Mouse (Mus musculus) heart, adult 9 months (tissue): Measurements from ENCODE around the gene Zfp386.

Experiments
- DNase-seq, 2 experiments: peaks; one replicate each; pipeline ENCODE4 v3.0.0; 2022; ENCODE audit warnings: low spot score in 2 of 2

Gene Zfp386

DNA sequence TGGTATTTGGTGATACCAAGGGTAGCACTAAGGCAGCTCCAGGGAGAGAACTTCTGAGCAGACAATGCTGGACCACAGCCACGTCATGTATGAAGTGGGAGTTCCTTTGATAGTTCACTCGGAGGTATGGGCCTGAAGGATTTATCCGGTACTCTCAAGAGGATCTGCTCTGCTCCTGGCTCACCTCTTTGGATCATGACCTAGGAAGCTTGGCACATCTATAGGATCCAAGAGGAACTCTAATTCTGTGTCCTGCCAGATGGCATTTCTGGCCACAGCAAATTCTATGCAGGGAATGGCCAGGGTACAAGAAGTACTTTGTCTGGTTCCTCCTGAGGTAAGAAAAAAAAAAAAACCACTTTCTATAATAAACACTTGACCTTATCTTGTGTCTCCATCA, 42.3 kb downstream of the Zfp386 start:
- DNase-seq: no peak

DNA sequence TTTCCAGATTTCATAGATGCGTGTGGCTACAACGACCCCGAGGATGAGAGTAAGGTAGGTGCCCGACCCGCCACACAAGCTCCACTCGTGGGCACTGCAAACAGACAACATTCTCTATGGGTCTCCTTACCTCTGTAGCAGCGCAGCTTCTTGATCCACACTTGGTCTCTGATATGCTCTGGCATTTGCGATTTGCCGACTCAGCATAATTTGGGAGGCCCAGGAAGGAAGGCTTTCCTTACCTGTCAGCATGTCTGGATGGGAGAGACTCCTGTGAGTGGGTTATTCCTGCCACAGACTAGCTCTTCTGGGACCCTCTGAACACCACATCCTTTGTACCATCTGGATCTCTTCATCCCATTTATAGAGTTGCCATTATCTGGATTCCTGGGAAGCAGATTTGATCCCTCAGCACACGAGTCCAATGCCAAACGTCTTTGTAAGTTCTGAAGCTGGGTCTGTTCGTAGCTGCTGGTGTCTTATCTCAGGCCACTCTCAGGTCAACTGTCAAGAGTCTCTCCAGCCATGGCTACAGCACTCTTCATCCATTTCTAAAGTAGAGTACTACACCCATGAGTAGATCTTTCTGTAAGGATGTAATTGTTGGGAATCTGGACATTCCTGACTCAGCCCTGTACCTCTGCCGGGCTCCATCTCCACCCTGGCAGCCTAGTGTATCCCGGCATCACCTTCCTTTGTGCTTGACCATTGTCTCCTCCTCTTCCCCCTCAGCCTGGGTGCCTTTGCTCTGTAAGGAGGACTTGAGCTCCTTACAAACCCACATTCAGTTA, 47.4 kb downstream of the Zfp386 start:
- no peak for DNase-seq

DNA sequence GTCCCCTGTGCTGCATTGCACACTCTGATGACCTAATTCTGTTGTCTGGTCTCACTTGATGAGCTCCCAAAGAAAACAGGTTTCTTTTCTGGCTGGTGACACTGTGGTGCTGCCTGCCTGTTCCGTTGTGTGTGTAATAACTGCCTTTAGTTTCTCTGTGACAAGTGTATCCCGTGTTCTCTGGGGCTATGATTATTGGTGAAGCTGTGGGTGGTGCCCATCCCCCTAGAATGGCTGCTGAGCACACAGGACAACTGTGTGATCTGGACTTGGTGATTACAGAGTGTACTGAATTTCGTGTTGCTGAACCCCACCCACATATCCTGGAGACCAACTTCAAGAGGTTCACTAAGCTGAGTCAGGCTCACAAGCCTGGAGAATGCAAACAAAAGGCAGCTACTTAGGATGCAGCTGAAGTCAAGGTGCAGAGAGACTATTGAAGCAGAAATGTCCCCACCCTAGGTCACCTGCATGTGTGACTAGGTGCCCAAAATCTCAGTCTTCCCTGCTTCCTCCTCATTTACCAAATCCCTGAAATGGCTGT, 48.9 kb downstream of the Zfp386 start:
- no peak for DNase-seq

DNA sequence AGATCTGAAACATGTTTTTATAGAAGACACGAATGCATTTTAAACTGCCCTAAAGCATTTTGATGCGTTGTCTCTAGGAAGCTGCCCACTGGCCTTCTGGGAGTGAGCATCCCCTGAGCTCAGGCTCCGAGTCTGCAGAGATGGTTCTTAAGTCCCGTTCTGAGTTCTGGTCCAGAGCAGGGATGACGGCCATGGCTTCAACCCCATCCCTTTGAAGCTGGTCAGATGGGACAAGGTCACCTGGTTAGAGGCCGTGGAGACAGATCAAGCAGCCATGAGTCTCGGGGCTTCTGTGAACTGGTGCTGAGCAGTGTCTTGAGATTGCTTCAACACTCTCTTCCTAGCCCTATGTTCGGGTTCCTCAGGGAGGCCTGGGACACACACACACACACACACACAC, 49.6 kb downstream of the Zfp386 start:
- no peak for DNase-seq

DNA sequence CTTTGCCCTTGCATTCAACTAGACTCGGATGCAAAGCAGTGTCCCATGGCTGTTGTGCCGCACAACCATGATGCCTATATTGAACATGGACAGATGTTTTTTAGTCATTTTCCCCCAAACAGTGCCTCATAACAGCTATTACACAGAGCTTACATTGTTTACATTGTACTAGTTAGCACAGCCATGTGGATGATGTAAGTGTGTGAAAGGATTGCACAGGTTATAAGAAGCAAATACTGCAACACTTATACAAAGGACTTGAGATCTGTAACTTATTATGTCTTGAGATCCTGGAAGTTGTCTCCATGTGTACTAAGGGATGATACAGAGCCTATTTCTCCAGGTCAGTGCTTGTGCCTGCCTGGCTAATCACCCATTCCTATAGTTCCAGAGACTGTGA, 54.4 kb downstream of the Zfp386 start:
- no peak for DNase-seq

DNA sequence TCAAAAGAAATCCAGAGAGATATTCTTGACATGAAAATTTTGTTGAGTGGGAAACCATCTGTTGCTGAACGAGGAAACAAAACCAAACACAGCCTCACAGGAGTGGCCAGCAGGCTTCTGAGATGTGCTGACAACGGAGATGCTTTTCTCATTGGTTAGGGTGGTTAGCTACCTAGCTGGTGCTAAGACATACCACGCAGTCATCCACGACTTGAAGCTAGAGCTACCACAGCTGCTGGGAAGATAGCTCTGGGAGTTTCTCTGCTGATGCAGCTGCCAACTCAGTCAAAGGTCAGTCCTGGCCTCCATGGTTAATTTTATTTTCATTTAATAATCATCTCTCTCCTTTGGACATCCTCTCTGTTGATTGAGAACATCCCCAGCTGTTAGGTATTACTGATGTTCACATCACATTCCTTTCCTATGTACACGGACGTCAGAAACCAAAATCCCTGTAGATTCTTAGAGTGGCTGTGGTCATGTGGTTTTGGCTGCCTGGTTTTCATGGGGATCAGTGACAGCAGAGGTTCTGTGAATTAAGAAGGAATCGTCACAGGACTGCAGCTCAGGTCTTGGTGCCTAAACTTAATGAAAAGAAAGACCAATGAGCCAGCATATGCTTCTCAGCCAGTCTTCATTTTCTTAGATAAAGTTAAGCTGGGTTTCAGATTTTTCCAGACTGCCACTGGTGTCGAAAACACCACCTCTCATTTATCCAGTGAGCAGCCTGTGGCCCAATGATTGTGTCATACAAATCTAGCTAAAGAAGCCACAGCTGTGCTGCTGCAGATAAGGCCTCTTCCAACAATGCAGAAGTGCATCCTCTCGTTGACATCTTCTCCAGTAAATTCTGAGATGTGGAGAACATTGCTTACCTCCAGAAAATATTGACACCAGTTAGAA, 62.2 kb downstream of the Zfp386 start:
- peak; percentile 49 for DNase-seq

DNA sequence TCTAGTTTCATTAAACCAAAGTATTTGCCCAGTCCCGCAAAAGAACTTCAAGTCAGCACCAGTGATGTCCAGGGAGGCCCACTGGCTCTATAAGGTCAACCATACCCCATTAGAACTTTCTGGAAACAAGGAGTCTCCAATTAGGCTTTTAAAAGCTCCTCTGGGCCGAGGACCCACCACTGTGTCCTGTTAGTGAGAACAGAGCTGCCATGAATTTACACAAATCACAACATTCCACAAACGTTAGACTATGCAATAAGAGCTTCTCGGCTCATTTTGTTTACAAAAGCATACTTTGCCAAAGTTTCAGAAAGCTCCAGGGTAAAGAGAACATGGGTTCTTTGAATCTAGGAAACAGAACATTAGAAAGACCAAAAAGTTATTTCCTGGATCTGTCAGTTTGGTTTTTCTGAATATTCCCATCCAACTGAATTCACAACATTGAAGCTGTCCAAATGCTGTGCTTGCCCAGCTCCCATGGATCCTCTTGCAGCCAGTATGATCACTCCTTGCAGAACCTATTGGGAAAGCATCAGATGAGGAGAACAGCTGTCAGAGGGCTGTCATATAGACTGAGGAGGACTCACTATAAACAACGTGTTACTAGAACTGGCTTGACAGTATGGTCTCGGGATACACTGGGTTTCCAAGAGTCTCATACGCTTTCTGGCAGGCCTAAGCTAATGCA, 63.6 kb downstream of the Zfp386 start:
- peak; percentile 8 to 11 for DNase-seq
